Mouse (Mus musculus): ENCODE results near the gene Olfr992. TPM values are rescaled to one million over a fixed set of nuclear protein-coding genes. Genes with fewer than 3 reads are reported as not detected.
"Not testable (repeated sequence)": the region's sequence is repeated elsewhere in the genome, so short reads cannot be mapped to it uniquely, and the experiment has no call there.

Olfr992 gene
- not detected for polyA plus RNA-seq (2012; fragmentation: generic; extraction: Trizol)
- long read RNA-seq, experiment 1 = 0 reads
- long read RNA-seq, experiment 2 = 0 reads

DNA sequence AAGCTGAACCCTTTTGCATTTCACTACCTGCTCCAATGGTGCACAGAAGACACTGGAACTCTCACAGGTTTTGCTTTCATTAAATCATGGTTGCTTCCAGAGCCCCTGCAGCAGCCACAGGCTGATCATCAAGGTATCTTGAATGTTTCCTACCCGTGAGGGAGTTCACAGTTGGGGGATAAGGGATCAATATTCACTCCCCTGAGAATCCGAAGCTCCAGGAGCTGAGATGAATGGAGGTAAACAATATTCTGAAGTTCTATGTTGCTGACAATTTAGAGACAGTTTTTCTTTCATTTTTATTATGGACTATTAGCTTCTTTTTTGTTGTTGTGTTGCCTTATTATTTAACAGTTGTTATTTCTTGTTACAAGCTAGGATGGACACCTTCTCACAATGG lies at the start of gene Olfr992:
Gene Olfr992, minus strand, starts transcription at position 101 of the 400 bp plus-strand sequence.
- no peaks in the 10 kb centered on the region for H3K79me2 ChIP-seq (ENCODE audit: control insufficient read depth, insufficient read depth)
- no peaks in the 10 kb centered on the region for H3K79me3 ChIP-seq (ENCODE audit: low read depth)
- H3K27me3 ChIP-seq (ENCODE audit: control insufficient read depth, insufficient read depth, insufficient read length) = no peaks in the 10 kb centered on the region
- H3ac ChIP-seq (ENCODE audit: control insufficient read depth, insufficient read length, low read depth) = no peak within 1 kb of the TSS
- no peak within 1 kb of the TSS for H3K4me3 ChIP-seq (ENCODE audit: insufficient read depth, poor library complexity, severe bottlenecking)
- TF ChIP-seq MYOG (IDR thresholded peaks at IDR 0.05; ENCODE audit: control insufficient read depth, extremely low read depth, insufficient read length) (no peak), USF1 (IDR thresholded peaks at IDR 0.05; ENCODE audit: low read depth) (no peak), FOSL1 (IDR thresholded peaks at IDR 0.05; ENCODE audit: insufficient read depth, low read length, poor library complexity, severe bottlenecking) (no peak), MYOD1 (IDR thresholded peaks at IDR 0.05; ENCODE audit: control insufficient read depth, insufficient read length, low read depth) (no peak), MAX (IDR thresholded peaks at IDR 0.05) (no peak), CEBPB (IDR thresholded peaks at IDR 0.05; ENCODE audit: low read depth) (no peak), CTCF (IDR thresholded peaks at IDR 0.05; ENCODE audit: control insufficient read depth, insufficient read depth, insufficient read length) (no peak)
- no peaks in the 10 kb centered on the region for H3K36me3 ChIP-seq (ENCODE audit: control insufficient read depth, insufficient read depth)

DNA sequence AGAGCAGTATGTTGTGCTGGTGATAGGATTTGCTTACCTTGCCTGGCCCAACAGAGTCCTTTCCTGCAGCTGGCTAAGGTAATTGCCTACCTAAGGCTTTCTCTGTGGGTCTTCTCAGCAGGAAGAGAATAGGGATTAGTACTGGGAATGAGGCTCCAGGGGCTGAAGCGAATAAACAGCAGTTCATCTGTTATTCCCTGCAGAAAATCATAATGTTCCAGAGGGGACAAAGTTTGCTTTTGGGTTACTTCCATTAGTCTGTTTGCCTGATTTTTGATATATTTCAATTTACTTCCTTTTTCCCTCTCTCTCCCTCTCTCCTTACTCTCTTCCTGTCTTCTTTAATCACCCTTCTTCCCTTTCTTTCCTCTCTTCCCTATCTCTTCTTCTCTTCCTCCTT lies 34.3 kb upstream of the Olfr992 start, which contains the start of gene Olfr995:
Gene Olfr995, minus strand, starts transcription at position 101 of the 400 bp plus-strand sequence.
- Histone ChIP-seq H3K27me3 (ENCODE audit: control insufficient read depth, insufficient read depth, insufficient read length) (no peaks in the 10 kb centered on the region), H3K79me3 (ENCODE audit: low read depth) (no peaks in the 10 kb centered on the region), H3ac (ENCODE audit: control insufficient read depth, insufficient read length, low read depth) (no peak within 1 kb of the TSS), H3K36me3 (ENCODE audit: control insufficient read depth, insufficient read depth) (no peaks in the 10 kb centered on the region), H3K4me3 (ENCODE audit: insufficient read depth, poor library complexity, severe bottlenecking) (no peak within 1 kb of the TSS), H3K79me2 (ENCODE audit: control insufficient read depth, insufficient read depth) (no peaks in the 10 kb centered on the region)
- TF ChIP-seq CTCF (IDR thresholded peaks at IDR 0.05; ENCODE audit: control insufficient read depth, insufficient read depth, insufficient read length) (no peak), USF1 (IDR thresholded peaks at IDR 0.05; ENCODE audit: low read depth) (no peak), MYOG (IDR thresholded peaks at IDR 0.05; ENCODE audit: control insufficient read depth, extremely low read depth, insufficient read length) (no peak), FOSL1 (IDR thresholded peaks at IDR 0.05; ENCODE audit: insufficient read depth, low read length, poor library complexity, severe bottlenecking) (no peak), MAX (IDR thresholded peaks at IDR 0.05) (no peak), MYOD1 (IDR thresholded peaks at IDR 0.05; ENCODE audit: control insufficient read depth, insufficient read length, low read depth) (no peak), CEBPB (IDR thresholded peaks at IDR 0.05; ENCODE audit: low read depth) (no peak)

DNA sequence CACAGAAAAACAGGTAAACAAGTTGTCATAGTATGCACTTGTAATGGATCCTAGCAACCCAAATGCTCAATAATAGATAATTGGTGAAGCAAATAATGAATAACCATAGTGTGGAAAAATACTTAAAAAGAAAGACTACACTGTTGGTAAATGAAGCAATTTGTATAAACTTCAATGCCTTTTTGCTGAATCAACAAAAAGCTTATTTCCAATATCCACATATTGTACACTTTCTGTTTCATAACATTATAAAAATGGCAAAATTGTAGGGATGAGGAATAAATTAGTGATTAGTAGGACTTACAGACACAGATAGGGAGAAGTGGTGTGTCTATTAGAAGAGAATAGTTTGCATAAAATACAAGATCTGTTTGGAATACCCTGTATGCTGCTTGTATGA lies 33.3 kb upstream of the Olfr992 start:
- Histone ChIP-seq H3K36me3 (ENCODE audit: control insufficient read depth, insufficient read depth) (no peaks in the 10 kb centered on the region), H3K27me3 (ENCODE audit: control insufficient read depth, insufficient read depth, insufficient read length) (no peaks in the 10 kb centered on the region), H3K79me2 (ENCODE audit: control insufficient read depth, insufficient read depth) (no peaks in the 10 kb centered on the region), H3K79me3 (ENCODE audit: low read depth) (no peaks in the 10 kb centered on the region), H3ac (ENCODE audit: control insufficient read depth, insufficient read length, low read depth) (no peak overlapping the region), H3K4me3 (ENCODE audit: insufficient read depth, poor library complexity, severe bottlenecking) (no peak overlapping the region)
- TF ChIP-seq MYOD1 (IDR thresholded peaks at IDR 0.05; ENCODE audit: control insufficient read depth, insufficient read length, low read depth) = no peak

DNA sequence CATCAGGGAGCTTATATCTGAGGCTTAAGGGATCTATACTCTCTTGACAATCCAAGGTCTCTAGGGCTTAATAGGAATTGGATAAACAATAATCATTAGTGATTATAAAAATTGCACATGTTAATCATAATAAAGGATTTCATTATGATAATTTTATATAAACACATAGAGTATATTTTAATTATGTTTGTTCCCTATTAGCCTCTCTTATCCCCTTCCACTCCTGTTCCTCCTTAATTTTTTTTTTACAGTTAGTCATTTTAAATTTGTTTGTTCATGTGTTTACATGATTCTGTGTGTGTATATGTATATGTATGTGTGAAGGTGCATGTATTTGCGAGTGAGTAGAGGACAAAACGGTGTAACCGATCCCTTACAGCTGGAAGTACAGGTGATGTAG lies 27.1 kb upstream of the Olfr992 start, which contains the start of gene Olfr994:
Gene Olfr994, minus strand, starts transcription at position 101 of the 400 bp plus-strand sequence.
- no peak within 1 kb of the TSS for H3K4me3 ChIP-seq (ENCODE audit: insufficient read depth, poor library complexity, severe bottlenecking)
- H3K79me2 ChIP-seq (ENCODE audit: control insufficient read depth, insufficient read depth) = no peaks in the 10 kb centered on the region
- H3K27me3 ChIP-seq (ENCODE audit: control insufficient read depth, insufficient read depth, insufficient read length) = no peaks in the 10 kb centered on the region
- no peak within 1 kb of the TSS for H3ac ChIP-seq (ENCODE audit: control insufficient read depth, insufficient read length, low read depth)
- no peaks in the 10 kb centered on the region for H3K36me3 ChIP-seq (ENCODE audit: control insufficient read depth, insufficient read depth)
- no peaks in the 10 kb centered on the region for H3K79me3 ChIP-seq (ENCODE audit: low read depth)
- no peak for TF ChIP-seq USF1 (IDR thresholded peaks at IDR 0.05; ENCODE audit: low read depth)
- no peak for TF ChIP-seq CEBPB (IDR thresholded peaks at IDR 0.05; ENCODE audit: low read depth)
- no peak for TF ChIP-seq CTCF (IDR thresholded peaks at IDR 0.05; ENCODE audit: control insufficient read depth, insufficient read depth, insufficient read length)
- TF ChIP-seq MAX (IDR thresholded peaks at IDR 0.05) = no peak
- TF ChIP-seq MYOD1 (IDR thresholded peaks at IDR 0.05; ENCODE audit: control insufficient read depth, insufficient read length, low read depth) = no peak
- no peak for TF ChIP-seq MYOG (IDR thresholded peaks at IDR 0.05; ENCODE audit: control insufficient read depth, extremely low read depth, insufficient read length)
- TF ChIP-seq FOSL1 (IDR thresholded peaks at IDR 0.05; ENCODE audit: insufficient read depth, low read length, poor library complexity, severe bottlenecking) = no peak

DNA sequence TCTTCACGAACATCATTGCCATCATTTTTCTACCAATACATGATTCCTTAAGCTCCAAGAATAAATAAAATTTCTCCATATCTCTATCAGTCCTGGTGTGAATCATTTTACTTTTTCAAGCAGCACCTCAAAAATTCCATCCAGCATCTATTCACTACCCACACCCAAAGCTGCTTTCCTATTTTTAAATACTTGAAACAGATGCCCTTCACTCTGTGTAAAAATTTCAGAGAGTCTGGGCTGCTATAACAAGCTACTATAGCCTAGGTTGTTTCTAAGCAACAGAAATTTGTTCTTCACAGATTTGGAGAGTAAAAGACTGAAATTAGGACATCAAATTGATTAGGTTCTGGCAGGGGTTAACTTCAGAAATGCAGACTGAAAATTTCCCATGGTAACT lies 16.6 kb upstream of the Olfr992 start:
- H3K4me3 ChIP-seq (ENCODE audit: insufficient read depth, poor library complexity, severe bottlenecking) = no peak overlapping the region
- H3K27me3 ChIP-seq (ENCODE audit: control insufficient read depth, insufficient read depth, insufficient read length) = no peaks in the 10 kb centered on the region
- H3K36me3 ChIP-seq (ENCODE audit: control insufficient read depth, insufficient read depth) = no peaks in the 10 kb centered on the region
- no peak for TF ChIP-seq MYOG (IDR thresholded peaks at IDR 0.05; ENCODE audit: control insufficient read depth, extremely low read depth, insufficient read length)
- no peak for TF ChIP-seq USF1 (IDR thresholded peaks at IDR 0.05; ENCODE audit: low read depth)
- TF ChIP-seq MYOD1 (IDR thresholded peaks at IDR 0.05; ENCODE audit: control insufficient read depth, insufficient read length, low read depth) = no peak
- TF ChIP-seq MAX (IDR thresholded peaks at IDR 0.05) = no peak
- no peak for TF ChIP-seq CEBPB (IDR thresholded peaks at IDR 0.05; ENCODE audit: low read depth)
- TF ChIP-seq FOSL1 (IDR thresholded peaks at IDR 0.05; ENCODE audit: insufficient read depth, low read length, poor library complexity, severe bottlenecking) = no peak
- TF ChIP-seq CTCF (IDR thresholded peaks at IDR 0.05; ENCODE audit: control insufficient read depth, insufficient read depth, insufficient read length) = no peak
- no peak overlapping the region for H3ac ChIP-seq (ENCODE audit: control insufficient read depth, insufficient read length, low read depth)
- H3K79me2 ChIP-seq (ENCODE audit: control insufficient read depth, insufficient read depth) = no peaks in the 10 kb centered on the region
- H3K79me3 ChIP-seq (ENCODE audit: low read depth) = no peaks in the 10 kb centered on the region

DNA sequence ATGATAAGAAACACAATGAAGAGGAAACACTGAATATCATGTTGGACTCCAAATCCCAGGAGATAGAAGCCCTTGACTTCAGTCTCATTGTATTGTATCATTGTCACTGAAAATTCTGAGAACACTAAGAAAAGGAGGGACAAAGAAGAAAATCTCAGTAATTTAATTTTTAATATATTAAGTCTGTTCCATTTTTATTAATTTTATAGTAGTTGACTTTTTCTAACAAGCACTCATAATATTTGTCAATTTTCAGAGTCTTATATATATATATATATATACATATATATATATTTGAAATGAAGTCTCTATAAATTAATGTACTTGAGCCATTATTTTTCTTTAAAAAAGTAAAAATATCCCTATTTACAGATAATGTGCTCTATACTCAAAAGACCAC lies 5.5 kb upstream of the Olfr992 start, which contains the start of gene Olfr993:
Gene Olfr993, minus strand, starts transcription at position 101 of the 400 bp plus-strand sequence.
- Histone ChIP-seq H3K27me3 (ENCODE audit: control insufficient read depth, insufficient read depth, insufficient read length) (no peaks in the 10 kb centered on the region), H3K79me3 (ENCODE audit: low read depth) (no peaks in the 10 kb centered on the region), H3K4me3 (ENCODE audit: insufficient read depth, poor library complexity, severe bottlenecking) (no peak within 1 kb of the TSS), H3K36me3 (ENCODE audit: control insufficient read depth, insufficient read depth) (no peaks in the 10 kb centered on the region), H3ac (ENCODE audit: control insufficient read depth, insufficient read length, low read depth) (no peak within 1 kb of the TSS), H3K79me2 (ENCODE audit: control insufficient read depth, insufficient read depth) (no peaks in the 10 kb centered on the region)
- TF ChIP-seq MYOD1 (IDR thresholded peaks at IDR 0.05; ENCODE audit: control insufficient read depth, insufficient read length, low read depth) (no peak), CEBPB (IDR thresholded peaks at IDR 0.05; ENCODE audit: low read depth) (no peak), MAX (IDR thresholded peaks at IDR 0.05) (no peak), MYOG (IDR thresholded peaks at IDR 0.05; ENCODE audit: control insufficient read depth, extremely low read depth, insufficient read length) (no peak), CTCF (IDR thresholded peaks at IDR 0.05; ENCODE audit: control insufficient read depth, insufficient read depth, insufficient read length) (no peak), FOSL1 (IDR thresholded peaks at IDR 0.05; ENCODE audit: insufficient read depth, low read length, poor library complexity, severe bottlenecking) (no peak), USF1 (IDR thresholded peaks at IDR 0.05; ENCODE audit: low read depth) (no peak)

DNA sequence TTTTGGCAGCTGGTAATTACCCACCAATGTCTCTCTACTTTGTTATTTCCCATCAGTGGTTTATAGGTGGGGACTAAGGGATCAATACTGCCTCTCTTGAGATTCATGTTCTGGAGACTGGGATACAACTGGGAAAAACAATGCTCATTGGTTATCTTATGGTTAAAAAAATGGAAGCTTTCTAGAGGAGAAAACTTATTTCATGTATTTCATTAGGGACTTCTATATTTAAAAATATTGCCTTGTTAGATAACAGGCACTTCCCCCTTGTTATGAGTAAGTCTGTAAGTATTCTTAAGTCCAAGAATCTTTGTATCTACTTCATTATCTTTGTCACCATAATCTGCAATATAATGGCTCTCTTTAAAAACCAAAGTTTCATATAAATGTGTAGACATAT lies 46.1 kb downstream of the Olfr992 start, which contains the start of gene Olfr988:
Gene Olfr988, minus strand, starts transcription at position 101 of the 400 bp plus-strand sequence.
- not testable (repeated sequence) for H3K79me2 ChIP-seq (ENCODE audit: control insufficient read depth, insufficient read depth); H3K4me3 ChIP-seq (ENCODE audit: insufficient read depth, poor library complexity, severe bottlenecking); H3K79me3 ChIP-seq (ENCODE audit: low read depth); H3K36me3 ChIP-seq (ENCODE audit: control insufficient read depth, insufficient read depth); H3K27me3 ChIP-seq (ENCODE audit: control insufficient read depth, insufficient read depth, insufficient read length); H3ac ChIP-seq (ENCODE audit: control insufficient read depth, insufficient read length, low read depth)

Data from C2C12 (cell line).